Mouse (Mus musculus): ENCODE results near the gene Itga3. TPM values are rescaled to one million over a fixed set of nuclear protein-coding genes. Genes with fewer than 3 reads are reported as not detected.
A peak's percentile ranks its signal among the peaks of the same experiment; 100 is the strongest.

The Itga3 gene
- polyA plus RNA-seq, 1 experiment from 2014 or later = 20.3 TPM

GRCm38 (mm10) chr11:95056768-95057501 is 19.7 kb downstream of the Itga3 start:
- Histone ChIP-seq H3K9me3 (replicated peaks) (no peaks in the 10 kb centered on the region), H3K27ac (replicated peaks) (no peak overlapping the region), H3K4me2 (peak overlapping the region; percentile 30), H3K27me3 (replicated peaks) (0 out of 2 replicates have a peak, but pooled peaks cover 15% of the 10 kb centered on the region), H3K36me3 (peaks cover 52% of the 10 kb centered on the region), H3K9ac (replicated peaks) (no peak overlapping the region), H3K4me1 (no peaks in the 10 kb centered on the region), H3K4me3 (replicated peaks) (no peak overlapping the region)
- WGBS = 25% methylated on average over 19 of the region's 19 CpGs
- no peak for ATAC-seq (ENCODE audit: low FRiP score)

GRCm38 (mm10) chr11:95053062-95053461 is 23.5 kb downstream of the Itga3 start:
- Histone ChIP-seq H3K36me3 (peaks cover 48% of the 10 kb centered on the region), H3K4me1 (no peaks in the 10 kb centered on the region), H3K9me3 (replicated peaks) (no peaks in the 10 kb centered on the region), H3K27me3 (replicated peaks) (0 out of 2 replicates have a peak, but pooled peaks cover 7% of the 10 kb centered on the region), H3K27ac (replicated peaks) (no peak overlapping the region), H3K4me3 (replicated peaks) (no peak overlapping the region), H3K4me2 (no peak overlapping the region), H3K9ac (replicated peaks) (no peak overlapping the region)
- WGBS = 82% methylated on average over 9 of the region's 9 CpGs
- no peak for ATAC-seq (ENCODE audit: low FRiP score)

GRCm38 (mm10) chr11:95046980-95047680 is 29.5 kb downstream of the Itga3 start:
- ATAC-seq (ENCODE audit: low FRiP score) = no peak
- WGBS = 59% methylated on average over 9 of the region's 9 CpGs
- no peak overlapping the region for H3K4me3 ChIP-seq (replicated peaks)
- peaks cover 21% of the 10 kb centered on the region for H3K36me3 ChIP-seq
- peaks cover 7% of the 10 kb centered on the region; the same call in 1 of the 2 replicates for H3K4me1 ChIP-seq
- H3K27me3 ChIP-seq (replicated peaks) = peaks cover 7% of the 10 kb centered on the region; the same call in 1 of the 2 replicates
- H3K4me2 ChIP-seq = no peak overlapping the region
- H3K9me3 ChIP-seq (replicated peaks) = no peaks in the 10 kb centered on the region
- no peak overlapping the region for H3K9ac ChIP-seq (replicated peaks)
- H3K27ac ChIP-seq (replicated peaks) = no peak overlapping the region

GRCm38 (mm10) chr11:95044185-95044870 is 32.3 kb downstream of the Itga3 start:
- Histone ChIP-seq H3K27ac (replicated peaks) (no peak overlapping the region), H3K4me3 (replicated peaks) (no peak overlapping the region), H3K4me1 (peaks cover 27% of the 10 kb centered on the region), H3K4me2 (no peak overlapping the region), H3K9ac (replicated peaks) (no peak overlapping the region), H3K9me3 (replicated peaks) (no peaks in the 10 kb centered on the region), H3K36me3 (peaks cover 8% of the 10 kb centered on the region; the same call in 1 of the 2 replicates), H3K27me3 (replicated peaks) (peaks cover 7% of the 10 kb centered on the region; the same call in 1 of the 2 replicates)
- 59% methylated on average over 13 of the region's 13 CpGs for WGBS
- ATAC-seq (ENCODE audit: low FRiP score) = no peak

DNA sequence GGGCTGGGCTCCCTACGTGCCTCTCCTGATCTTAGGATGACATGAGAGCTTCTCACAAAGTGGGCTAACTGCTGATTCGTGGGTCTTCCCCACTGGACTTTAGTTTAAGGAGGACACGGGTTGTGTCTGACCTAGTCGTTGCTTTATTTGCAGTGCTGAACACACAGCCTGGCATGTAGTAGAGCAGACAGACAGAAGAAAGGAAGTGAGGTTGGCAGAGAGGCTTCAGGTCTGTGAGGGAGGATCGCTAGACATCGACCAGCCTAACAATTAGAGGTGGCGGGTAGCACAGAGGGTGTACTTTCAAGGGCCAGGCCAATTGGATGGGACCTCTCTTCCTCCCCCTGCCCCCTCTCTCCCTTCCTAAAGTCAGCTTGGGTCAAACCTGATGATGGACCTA is 33.0 kb downstream of the Itga3 start:
- Histone ChIP-seq H3K9ac (replicated peaks) (no peak overlapping the region), H3K36me3 (peaks cover 8% of the 10 kb centered on the region; the same call in 1 of the 2 replicates), H3K4me2 (no peak overlapping the region), H3K27ac (replicated peaks) (no peak overlapping the region), H3K27me3 (replicated peaks) (peaks cover 7% of the 10 kb centered on the region; the same call in 1 of the 2 replicates), H3K4me3 (replicated peaks) (no peak overlapping the region), H3K9me3 (replicated peaks) (no peaks in the 10 kb centered on the region), H3K4me1 (peaks cover 27% of the 10 kb centered on the region)
- no peak for ATAC-seq (ENCODE audit: low FRiP score)
- 54% methylated on average over 7 of the region's 7 CpGs for WGBS

- H3K36me3 ChIP-seq = peaks cover 8% of the 10 kb centered on the region; the same call in 1 of the 2 replicates
- ATAC-seq (ENCODE audit: low FRiP score) = no peak
- H3K9ac ChIP-seq (replicated peaks) = no peak overlapping the region
Measured at GRCm38 (mm10) chr11:95043060-95043459, 33.5 kb downstream of the Itga3 start.

DNA sequence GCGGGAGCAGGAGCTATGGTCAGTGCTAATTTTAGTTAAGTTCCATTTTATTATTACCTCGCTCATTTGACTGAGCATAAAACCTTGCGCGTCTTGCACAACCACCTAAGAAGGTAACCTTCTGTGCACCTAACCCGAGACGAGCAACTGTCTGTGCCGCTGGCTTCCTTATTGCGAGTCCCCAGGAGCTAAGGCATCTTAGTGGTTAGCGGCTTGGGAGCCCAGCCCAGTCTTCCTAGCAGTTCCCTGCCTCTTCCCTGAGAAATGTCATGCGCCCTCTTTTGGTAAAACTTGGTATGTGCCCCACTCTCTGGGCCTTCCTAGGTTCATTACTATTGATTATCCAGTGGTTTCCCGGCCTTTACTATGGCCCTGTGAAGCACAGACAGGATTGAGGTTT is 34.5 kb downstream of the Itga3 start:
- Histone ChIP-seq H3K36me3 (peaks cover 8% of the 10 kb centered on the region; the same call in 1 of the 2 replicates), H3K27me3 (replicated peaks) (peaks cover 7% of the 10 kb centered on the region; the same call in 1 of the 2 replicates), H3K9me3 (replicated peaks) (no peaks in the 10 kb centered on the region), H3K9ac (replicated peaks) (peak overlapping the region; percentile 38; the same call in 1 of the 2 replicates), H3K4me1 (peaks cover 27% of the 10 kb centered on the region), H3K27ac (replicated peaks) (0 out of 2 replicates have a peak overlapping the region, but pooled peaks have one; percentile 64), H3K4me2 (peak overlapping the region; percentile 88), H3K4me3 (replicated peaks) (peak overlapping the region; percentile 90)
- under 1% methylated on average over 11 of the region's 11 CpGs for WGBS
- ATAC-seq (ENCODE audit: low FRiP score) = no peak

More at GRCm38 (mm10) chr11:95043060-95043459, 33.5 kb downstream of the Itga3 start:
- no peak overlapping the region for H3K4me2 ChIP-seq
- WGBS = 93% methylated on average over 4 of the region's 4 CpGs
- no peak overlapping the region for H3K4me3 ChIP-seq (replicated peaks)
- H3K9me3 ChIP-seq (replicated peaks) = no peaks in the 10 kb centered on the region
- peaks cover 27% of the 10 kb centered on the region for H3K4me1 ChIP-seq
- no peak overlapping the region for H3K27ac ChIP-seq (replicated peaks)
- H3K27me3 ChIP-seq (replicated peaks) = peaks cover 7% of the 10 kb centered on the region; the same call in 1 of the 2 replicates

DNA sequence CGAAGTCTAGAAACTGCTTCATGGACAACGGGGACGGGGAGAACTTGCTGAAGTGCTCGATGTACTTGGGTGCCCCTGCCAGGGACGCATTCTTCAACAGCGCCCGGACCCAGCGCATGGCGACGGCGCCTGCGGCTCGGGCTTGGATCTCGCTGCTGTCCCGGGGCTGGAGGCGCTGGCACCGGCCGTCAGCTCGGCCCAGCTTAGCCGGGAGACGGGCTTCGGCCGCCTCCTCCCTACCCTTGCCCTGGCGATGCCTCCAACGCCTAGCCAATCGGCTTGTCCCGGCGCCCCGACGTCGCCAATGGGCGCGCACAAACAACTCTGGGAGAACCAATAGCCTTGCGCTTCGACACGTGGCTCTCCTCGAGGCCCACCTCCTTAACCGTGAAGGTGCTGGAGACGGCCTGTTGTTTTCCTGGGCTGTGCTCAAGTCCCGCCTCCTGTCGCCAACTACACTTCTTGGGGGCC is 35.4 kb downstream of the Itga3 start, which contains the start of gene Pdk2:
Gene Pdk2, minus strand, starts transcription at position 216 of the 471 bp plus-strand sequence.
- Histone ChIP-seq H3K9ac (replicated peaks) (peak within 1 kb of the TSS; percentile 70), H3K9me3 (replicated peaks) (no peaks in the 10 kb centered on the region), H3K27me3 (replicated peaks) (peaks cover 5% of the 10 kb centered on the region; the same call in 1 of the 2 replicates), H3K27ac (replicated peaks) (peak within 1 kb of the TSS; percentile 79), H3K4me3 (replicated peaks) (peak within 1 kb of the TSS; percentile 90), H3K36me3 (peaks cover 8% of the 10 kb centered on the region; the same call in 1 of the 2 replicates), H3K4me2 (peak within 1 kb of the TSS; percentile 88), H3K4me1 (peaks cover 27% of the 10 kb centered on the region)
- ATAC-seq (ENCODE audit: low FRiP score) = peak; percentile 97
- under 1% methylated on average over 41 of the region's 41 CpGs for WGBS

DNA sequence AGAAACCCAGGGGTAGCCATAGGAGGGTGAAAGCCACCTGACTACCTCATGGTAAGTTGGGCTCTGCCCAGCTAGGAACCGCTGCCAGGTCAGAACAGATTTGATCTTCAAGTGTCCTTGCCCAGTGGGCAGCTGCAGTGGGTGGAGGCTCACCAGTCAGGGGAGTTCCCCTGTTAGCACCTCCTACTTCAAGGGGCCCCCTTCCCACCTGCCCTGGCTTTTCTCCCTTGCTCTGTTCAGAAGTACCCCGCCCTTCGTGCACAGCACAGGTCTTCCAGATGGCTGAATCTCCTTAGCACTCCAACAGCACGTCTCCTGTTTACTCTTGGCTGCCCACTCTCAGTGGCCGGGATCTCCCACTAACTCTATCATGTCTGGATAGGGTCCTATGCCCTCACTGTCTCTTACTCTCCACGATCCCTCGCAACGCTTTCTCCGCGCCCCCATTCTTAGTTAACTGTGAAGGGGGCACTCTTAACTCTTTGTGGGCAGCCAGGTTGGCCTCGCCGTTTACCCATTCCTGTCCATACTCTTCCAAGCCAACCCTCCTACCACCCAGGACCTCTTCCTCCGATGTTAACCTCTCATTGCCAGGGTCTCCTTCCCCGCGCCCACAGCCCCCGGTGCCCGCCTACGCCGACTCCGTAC is 36.0 kb downstream of the Itga3 start:
- peak overlapping the region; percentile 88 for H3K4me2 ChIP-seq
- under 1% methylated on average over 20 of the region's 20 CpGs for WGBS
- H3K27ac ChIP-seq (replicated peaks) = peak overlapping the region; percentile 79
- H3K4me1 ChIP-seq = peaks cover 27% of the 10 kb centered on the region
- peak; percentile 30; the same call in 1 of the 2 replicates for ATAC-seq (ENCODE audit: low FRiP score)
- peaks cover 4% of the 10 kb centered on the region; the same call in 1 of the 2 replicates for H3K27me3 ChIP-seq (replicated peaks)
- peak overlapping the region; percentile 90 for H3K4me3 ChIP-seq (replicated peaks)
- peaks cover 8% of the 10 kb centered on the region; the same call in 1 of the 2 replicates for H3K36me3 ChIP-seq
- H3K9me3 ChIP-seq (replicated peaks) = no peaks in the 10 kb centered on the region
- peak overlapping the region; percentile 70 for H3K9ac ChIP-seq (replicated peaks)

DNA sequence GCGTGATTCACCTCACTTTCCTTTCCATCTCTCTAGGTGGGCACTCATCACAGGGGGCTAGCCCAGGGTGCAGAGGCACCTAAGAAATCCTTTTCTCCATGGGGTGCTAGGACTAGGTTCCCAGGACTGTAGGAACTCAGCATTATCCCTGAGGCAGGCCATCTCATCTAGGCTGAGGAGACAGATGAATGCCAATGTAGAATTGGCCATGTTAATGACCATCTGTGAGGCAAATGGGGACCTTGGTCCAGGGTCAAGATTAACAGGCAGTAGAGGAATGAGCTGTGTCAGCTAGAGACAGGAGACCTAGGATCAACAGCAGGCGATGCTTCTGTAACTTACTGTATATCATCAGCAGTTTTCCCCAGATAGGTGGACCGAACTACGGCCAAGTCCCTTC is 36.8 kb downstream of the Itga3 start:
- peak overlapping the region; percentile 90 for H3K4me3 ChIP-seq (replicated peaks)
- H3K27ac ChIP-seq (replicated peaks) = no peak overlapping the region
- peaks cover 22% of the 10 kb centered on the region for H3K4me1 ChIP-seq
- 0 out of 2 replicates have a peak, but pooled peaks cover under 1% of the 10 kb centered on the region for H3K36me3 ChIP-seq
- peak overlapping the region; percentile 88 for H3K4me2 ChIP-seq
- 86% methylated on average over 4 of the region's 4 CpGs for WGBS
- H3K9me3 ChIP-seq (replicated peaks) = no peaks in the 10 kb centered on the region
- no peak overlapping the region for H3K9ac ChIP-seq (replicated peaks)
- H3K27me3 ChIP-seq (replicated peaks) = no peaks in the 10 kb centered on the region
- ATAC-seq (ENCODE audit: low FRiP score) = no peak
